Mouse (Mus musculus) intestine, embryonic 14.5 days (tissue): ENCODE measurements around the gene S1pr4. TPM values are rescaled to one million over a fixed set of nuclear protein-coding genes. Genes with fewer than 3 reads are reported as not detected.
A peak's percentile ranks its signal among the peaks of the same experiment; 100 is the strongest.

Experiments
- ATAC-seq: fragments of 200-750 bp; cut with Nextera tagmentation; replicated peaks from 2 replicates; pipeline ENCODE4 v1.8.0; 2017; ENCODE audit warnings: low read depth, moderate number of reproducible peaks, moderate TSS enrichment, moderate library complexity; ENCODE audit not compliant: low FRiP score, low TSS enrichment
- DNase-seq: peaks from one replicate; pipeline ENCODE4 v3.0.0-alpha.2; 2018; ENCODE audit warnings: low spot score
- H3K27ac ChIP-seq: fragments of 300-500 bp; sonication (generic); 2 replicates; pipeline ENCODE4 v1.5.1; 2014; ENCODE audit warnings: low read depth, mild to moderate bottlenecking, control low read depth
- H3K27me3 ChIP-seq: fragments of 300-500 bp; sonication (generic); replicated peaks from 2 replicates; pipeline ENCODE4 v1.6.1; 2014; ENCODE audit warnings: low read length, control low read depth; ENCODE audit not compliant: control insufficient read depth, insufficient read depth
- H3K36me3 ChIP-seq: fragments of 300-500 bp; sonication (generic); 2 replicates; pipeline ENCODE4 v1.6.1; 2014; ENCODE audit warnings: low read length, control low read depth; ENCODE audit not compliant: control insufficient read depth, insufficient read depth
- H3K4me1 ChIP-seq: fragments of 300-500 bp; sonication (generic); replicated peaks from 2 replicates; pipeline ENCODE4 v1.6.1; 2014; ENCODE audit warnings: low read length, control low read depth, mixed read lengths; ENCODE audit not compliant: control insufficient read depth, insufficient read depth
- H3K4me2 ChIP-seq: fragments of 300-500 bp; sonication (generic); 2 replicates; pipeline ENCODE4 v1.6.1; 2014; ENCODE audit warnings: low read length
- H3K4me3 ChIP-seq: fragments of 300-500 bp; sonication (generic); 2 replicates; pipeline ENCODE4 v1.5.1; 2014; ENCODE audit warnings: low read depth, low read length, control low read depth, mixed read lengths
- H3K9ac ChIP-seq: fragments of 300-500 bp; sonication (generic); 2 replicates; pipeline ENCODE4 v1.6.1; 2014; ENCODE audit warnings: mild to moderate bottlenecking, low read length
- H3K9me3 ChIP-seq: fragments of 300-500 bp; sonication (generic); 2 replicates; pipeline ENCODE4 v1.6.1; 2016; ENCODE audit warnings: low read length, control low read depth; ENCODE audit not compliant: control insufficient read depth
- WGBS: fragments of 180-500 bp; shearing (Covaris S2); extraction: QIAGEN DNeasy Blood & Tissue Kit; methylation state at CpG from one replicate; pipeline ENCODE4 v1.1.7; 2014; 5-methylcytosine and 5-hydroxymethylcytosine counted together
- polyA plus RNA-seq: library from polyadenylated mRNA; unstranded; fragments of >200 nt; fragmentation: Nextera tagmentation; extraction: Ambion mirVana; gene quantifications from 2 replicates; pipeline ENCODE4 v1.2.1, GENCODE M21; 2014

Gene S1pr4
- polyA plus RNA-seq, 1 experiment from 2014 or later, result 0.53 TPM

- WGBS, result 58% methylated on average over 28 of the region's 28 CpGs
- Histone ChIP-seq H3K4me1 (no peaks in the 10 kb centered on the region), H3K9me3 (no peaks in the 10 kb centered on the region), H3K4me2 (no peak within 1 kb of the TSS), H3K27ac (no peak within 1 kb of the TSS), H3K4me3 (no peak within 1 kb of the TSS), H3K9ac (no peak within 1 kb of the TSS), H3K27me3 (peaks cover 87% of the 10 kb centered on the region), H3K36me3 (no peaks in the 10 kb centered on the region)
- no peak for ATAC-seq
- no peak for DNase-seq
These were observed 44.6 kb downstream of the S1pr4 start, which contains the start of gene Nfic for GRCm38 (mm10) chr10:81455181-81455895. TSS of gene Nfic (minus strand) at chr10:81455635.

DNA sequence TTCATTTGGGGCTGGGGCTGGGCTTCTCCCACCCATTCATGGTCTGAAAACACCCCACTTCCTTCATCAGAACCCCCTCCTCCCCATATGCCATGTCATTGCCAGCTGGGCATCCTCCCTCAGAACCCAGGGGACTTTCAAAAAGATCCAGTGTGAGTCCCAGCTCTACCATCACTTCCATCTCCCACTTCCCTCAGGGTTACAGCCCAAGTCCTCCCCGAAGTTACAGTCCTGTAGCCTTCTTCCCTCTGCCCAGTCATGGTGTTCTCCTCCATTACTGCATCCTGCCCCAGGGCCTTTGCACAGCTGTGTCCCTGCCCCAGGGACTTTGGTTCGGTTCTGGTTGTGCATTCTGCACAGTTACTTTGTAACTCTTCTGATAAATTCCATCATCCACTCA is 45.8 kb downstream of the S1pr4 start:
- H3K9me3 ChIP-seq, result no peaks in the 10 kb centered on the region
- no peak overlapping the region for H3K4me3 ChIP-seq
- H3K4me1 ChIP-seq, result no peaks in the 10 kb centered on the region
- DNase-seq (no peak), ATAC-seq (no peak)
- WGBS, result 70% methylated on average over 2 of the region's 2 CpGs
- H3K36me3 ChIP-seq, result no peaks in the 10 kb centered on the region
- no peak overlapping the region for H3K4me2 ChIP-seq
- H3K9ac ChIP-seq, result no peak overlapping the region
- H3K27ac ChIP-seq, result no peak overlapping the region
- peaks cover 81% of the 10 kb centered on the region for H3K27me3 ChIP-seq

GRCm38 (mm10) chr10:81452947-81453288 is 47.0 kb downstream of the S1pr4 start:
- ATAC-seq (no peak), DNase-seq (no peak)
- H3K4me3 ChIP-seq, result no peak overlapping the region
- no peaks in the 10 kb centered on the region for H3K4me1 ChIP-seq
- H3K9me3 ChIP-seq, result no peaks in the 10 kb centered on the region
- H3K36me3 ChIP-seq, result no peaks in the 10 kb centered on the region
- H3K4me2 ChIP-seq, result no peak overlapping the region
- H3K9ac ChIP-seq, result no peak overlapping the region
- peaks cover 77% of the 10 kb centered on the region for H3K27me3 ChIP-seq
- 3% methylated on average over 14 of the region's 14 CpGs for WGBS
- H3K27ac ChIP-seq, result no peak overlapping the region

DNA sequence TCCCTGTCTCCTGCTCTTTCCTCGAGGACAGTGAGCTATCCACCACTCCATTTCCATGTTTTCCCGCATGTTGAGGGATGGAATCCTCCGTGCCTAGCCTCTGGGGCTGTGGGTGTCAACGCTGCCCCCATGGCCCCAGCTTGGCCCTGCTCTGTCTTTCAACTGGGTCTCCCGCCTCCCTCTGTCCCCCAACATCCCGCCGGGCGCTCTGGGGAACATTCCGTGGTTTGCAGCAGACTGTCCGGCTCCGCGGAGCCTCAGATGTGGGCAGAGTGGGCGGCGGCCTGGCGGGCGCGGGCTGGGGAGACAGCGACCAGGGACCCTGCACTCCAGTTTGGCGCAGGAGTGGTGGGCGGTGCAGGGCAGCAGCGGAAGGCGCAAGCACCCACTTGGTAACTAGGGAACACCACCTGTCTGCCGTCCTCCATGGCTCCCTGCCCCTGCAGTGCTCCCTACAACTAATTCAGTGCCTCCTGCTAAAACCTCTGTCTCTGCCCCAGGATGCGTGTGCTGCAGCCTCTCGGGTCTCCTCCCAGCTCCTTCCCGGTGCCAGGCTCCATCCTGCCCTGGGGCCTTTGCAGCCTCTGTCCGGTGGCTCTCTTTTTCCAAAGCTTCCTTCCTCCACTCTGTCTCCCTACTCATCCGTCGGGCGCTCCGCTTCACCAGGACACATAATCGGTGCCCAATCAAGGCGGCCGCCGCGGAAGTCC is 47.5 kb downstream of the S1pr4 start:
- Histone ChIP-seq H3K4me2 (no peak overlapping the region), H3K4me3 (no peak overlapping the region), H3K27me3 (peaks cover 71% of the 10 kb centered on the region), H3K9me3 (no peaks in the 10 kb centered on the region), H3K36me3 (no peaks in the 10 kb centered on the region), H3K4me1 (no peaks in the 10 kb centered on the region), H3K9ac (no peak overlapping the region), H3K27ac (no peak overlapping the region)
- WGBS, result 12% methylated on average over 36 of the region's 36 CpGs
- DNase-seq, result no peak
- no peak for ATAC-seq

- 55% methylated on average over 6 of the region's 6 CpGs for WGBS
- H3K9ac ChIP-seq, result no peak overlapping the region
- H3K36me3 ChIP-seq, result no peaks in the 10 kb centered on the region
- DNase-seq, result no peak
- H3K9me3 ChIP-seq, result no peaks in the 10 kb centered on the region
- no peaks in the 10 kb centered on the region for H3K4me1 ChIP-seq
- no peak overlapping the region for H3K4me2 ChIP-seq
- H3K27me3 ChIP-seq, result peaks cover 61% of the 10 kb centered on the region
- H3K27ac ChIP-seq, result no peak overlapping the region
- H3K4me3 ChIP-seq, result no peak overlapping the region
- ATAC-seq, result no peak
These were observed 48.6 kb downstream of the S1pr4 start for GRCm38 (mm10) chr10:81451365-81451745.

DNA sequence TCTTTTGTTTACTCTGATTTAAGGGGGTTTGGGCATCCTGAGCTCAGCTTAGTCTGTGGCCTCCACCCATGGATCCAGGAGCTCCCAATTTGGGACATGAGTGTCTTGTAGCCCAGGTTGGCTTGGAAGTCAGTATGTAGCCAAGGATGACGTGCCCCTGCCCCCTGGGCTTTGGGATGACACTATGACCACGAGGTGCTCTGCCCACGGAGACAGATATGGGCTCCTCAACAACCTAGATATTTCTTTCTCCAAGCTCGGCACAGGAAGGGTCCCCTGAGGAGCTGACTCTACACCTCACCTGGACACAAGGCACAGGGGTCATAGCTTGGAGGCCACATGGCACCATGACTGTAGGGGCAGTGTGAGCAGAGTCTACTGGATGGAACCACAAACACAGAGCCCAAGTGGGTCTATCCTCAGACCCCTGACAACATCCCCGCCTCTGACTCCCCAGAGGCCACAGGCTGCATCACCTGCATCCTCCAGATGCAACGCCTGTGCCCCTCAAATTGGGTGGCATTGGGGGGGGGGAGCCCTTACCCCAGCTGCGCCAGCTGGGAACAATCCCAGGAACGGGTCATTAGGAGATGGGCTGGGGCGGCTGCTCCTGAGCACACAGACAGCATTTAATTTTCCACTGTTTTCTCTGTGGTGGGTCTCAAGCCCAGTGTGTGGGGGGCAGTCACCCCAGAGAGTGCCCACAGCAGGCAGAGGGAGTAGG is 49.1 kb downstream of the S1pr4 start:
- Histone ChIP-seq H3K9me3 (no peaks in the 10 kb centered on the region), H3K4me2 (no peak overlapping the region), H3K4me1 (no peaks in the 10 kb centered on the region), H3K9ac (no peak overlapping the region), H3K27ac (no peak overlapping the region), H3K36me3 (no peaks in the 10 kb centered on the region), H3K27me3 (peaks cover 56% of the 10 kb centered on the region), H3K4me3 (no peak overlapping the region)
- DNase-seq, result no peak
- ATAC-seq, result no peak
- WGBS, result 62% methylated on average over 9 of the region's 9 CpGs

DNA sequence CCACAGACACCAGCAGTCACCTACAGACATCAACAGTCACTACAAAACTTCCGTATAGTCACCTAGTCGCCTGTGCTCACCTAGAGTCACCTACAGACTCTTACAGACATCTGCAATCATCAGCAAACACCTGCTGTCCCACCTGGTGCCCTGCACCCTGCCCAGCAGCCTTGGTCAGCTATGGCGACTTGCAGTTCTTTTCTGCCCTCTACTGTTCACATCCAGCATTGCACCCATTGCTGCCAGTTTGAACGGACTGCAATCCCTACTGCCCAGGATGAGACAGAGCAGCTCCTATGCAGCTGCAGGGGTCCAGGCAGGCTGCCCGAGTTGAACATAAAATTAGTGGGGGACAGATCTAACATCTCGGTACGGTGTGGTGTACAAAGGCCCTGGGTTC is 49.8 kb downstream of the S1pr4 start:
- Histone ChIP-seq H3K4me2 (no peak overlapping the region), H3K4me3 (no peak overlapping the region), H3K9me3 (no peaks in the 10 kb centered on the region), H3K27me3 (peaks cover 49% of the 10 kb centered on the region), H3K4me1 (no peaks in the 10 kb centered on the region), H3K27ac (no peak overlapping the region), H3K36me3 (no peaks in the 10 kb centered on the region), H3K9ac (no peak overlapping the region)
- ATAC-seq (peak; percentile 61), DNase-seq (peak; percentile 97)
- WGBS, result 2% methylated on average over 7 of the region's 7 CpGs
